Mouse (Mus musculus): ENCODE measurements at regions not wholly inside any gene's neighbourhood (a gene's known extent, or its start where the extent isn't known, plus 50 kb on each side); places are given as distances from the start of the nearest gene placed in this dataset.

GRCm38 (mm10) chr9:116347021-116347420, 171.9 kb upstream of the Tgfbr2 start:
- no peak for TF ChIP-seq POLR2A (IDR thresholded peaks at IDR 0.05; ENCODE audit: low read depth, low read length)
- no peak for TF ChIP-seq CTCF (IDR thresholded peaks at IDR 0.05; ENCODE audit: borderline replicate concordance, insufficient read depth, low read length)

Measured in embryonic fibroblast, embryonic 13.5 days (primary cell).